Mouse (Mus musculus) CH12.LX (cell line): ENCODE results near the gene Ppm1l.

Experiments used
- CTCF ChIP-seq, 2 experiments: IDR thresholded peaks in 1 of 2; conservative IDR thresholded peaks in 1 of 2; 2 replicates each; pipeline ENCODE4 v1.5.1; 2011 to 2012; ENCODE audit warnings: low read depth in 2 of 2, low read length in 2 of 2, improper control_type of control experiment in 1 of 2, inconsistent platforms in 1 of 2, mild to moderate bottlenecking in 1 of 2, moderate library complexity in 1 of 2
- E2F4 ChIP-seq: IDR thresholded peaks from 2 replicates; pipeline ENCODE4 v1.6.1; 2011; ENCODE audit warnings: low read depth, low read length, improper control_type of control experiment; ENCODE audit not compliant: insufficient replicate concordance
- EP300 ChIP-seq: IDR thresholded peaks from 2 replicates; pipeline ENCODE4 v1.6.1; 2011; ENCODE audit warnings: low read length, improper control_type of control experiment
- HCFC1 ChIP-seq: IDR thresholded peaks from 2 replicates; pipeline ENCODE4 v1.6.1; 2012; ENCODE audit warnings: low read depth, mild to moderate bottlenecking, inconsistent platforms, low read length, improper control_type of control experiment
- MXI1 ChIP-seq: IDR thresholded peaks from 2 replicates; pipeline ENCODE4 v1.6.1; 2011; ENCODE audit warnings: mild to moderate bottlenecking, low read depth, low read length, improper control_type of control experiment
- MYC ChIP-seq: IDR thresholded peaks from 2 replicates; pipeline ENCODE4 v1.6.1; 2011; ENCODE audit warnings: low read depth, mild to moderate bottlenecking, improper control_type of control experiment, low read length
- POLR2A ChIP-seq: IDR thresholded peaks from 2 replicates; pipeline ENCODE4 v1.6.1; 2011; ENCODE audit warnings: low read depth, mild to moderate bottlenecking, improper control_type of control experiment, low read length
- USF2 ChIP-seq: conservative IDR thresholded peaks from 2 replicates; pipeline ENCODE4 v1.6.1; 2011; ENCODE audit warnings: low read depth, low read length, improper control_type of control experiment
- ZKSCAN1 ChIP-seq: IDR thresholded peaks from 2 replicates; pipeline ENCODE4 v1.6.1; 2012; ENCODE audit warnings: low read depth, inconsistent platforms, low read length, improper control_type of control experiment, borderline replicate concordance

GRCm38 (mm10) chr3:69597211-69597610, 280.6 kb downstream of the Ppm1l start:
- TF ChIP-seq CTCF (conservative IDR thresholded peaks at IDR 0.05 in 1 of 2, IDR thresholded peaks at IDR 0.05 in 1 of 2; ENCODE audit: low read depth in 2 of 2, low read length in 2 of 2) (no peak), EP300 (no peak), ZKSCAN1 (no peak), HCFC1 (no peak), USF2 (no peak), MXI1 (no peak), MYC (no peak), POLR2A (no peak), E2F4 (no peak)
